Mouse (Mus musculus) liver, embryonic 14.5 days (tissue): ENCODE results near the gene Plpp3.

Experiments used
- CTCF ChIP-seq: IDR thresholded peaks from 2 replicates; pipeline ENCODE4 v1.5.1; 2016; ENCODE audit warnings: antibody characterized with exemption, low read depth, control low read depth
- EP300 ChIP-seq: IDR thresholded peaks from 2 replicates; pipeline ENCODE4 v1.6.1; 2016; ENCODE audit warnings: antibody characterized with exemption, low read depth

- TF ChIP-seq CTCF, result no peak
- TF ChIP-seq EP300, result no peak
These were observed 31.7 kb downstream of the Plpp3 start for GRCm38 (mm10) chr4:105188801-105189200.
